1 mouse cellular context compared by ENCODE assay signal in the genomic region with DNA sequence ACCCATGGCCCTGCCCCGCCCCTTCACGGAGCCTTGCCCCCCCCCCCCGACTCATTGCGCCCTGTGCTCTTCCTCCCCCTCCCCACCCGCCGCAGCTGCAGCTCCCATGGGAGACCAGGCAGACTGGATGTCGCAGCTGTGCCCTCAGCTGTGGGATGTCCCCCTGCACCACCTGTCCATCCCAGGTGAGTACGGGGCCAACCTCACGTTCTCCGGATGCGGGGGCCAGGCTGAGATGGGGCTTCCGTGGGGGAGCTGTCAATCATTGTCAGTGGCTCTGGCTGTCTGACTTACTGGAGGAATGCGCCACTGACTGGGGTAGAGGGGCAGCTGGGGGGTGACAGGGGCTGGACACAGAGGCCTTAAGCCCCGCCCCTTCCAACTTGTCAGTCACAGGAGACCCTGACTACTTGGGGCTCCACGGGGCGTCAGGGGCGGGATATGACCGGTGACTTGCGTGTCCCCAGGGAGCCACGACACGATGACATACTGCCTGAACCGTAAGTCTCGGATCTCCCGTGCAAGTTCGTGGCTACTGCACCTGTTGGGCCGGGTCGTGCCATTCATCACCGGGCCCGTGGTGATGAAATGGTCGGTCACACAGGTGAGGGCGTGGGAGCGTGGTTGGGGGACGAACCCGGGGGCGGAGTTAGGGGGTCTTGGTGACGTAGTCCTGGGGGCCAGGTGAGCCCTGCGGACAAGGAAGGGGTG.
A peak's percentile ranks its signal among the peaks of the same experiment; 100 is the strongest.
TF ChIP-seq lines count a peak whose summit lies in the region.

No protein-coding gene starts in this region.

TF ChIP-seq in CH12.LX, 34 proteins besides CTCF, POLR2A, EP300 and RAD21:
- TF ChIP-seq MEF2A (IDR thresholded peaks at IDR 0.05; ENCODE audit: borderline replicate concordance, low read depth, low read length), result no peak
- TF ChIP-seq TCF12 (IDR thresholded peaks at IDR 0.05; ENCODE audit: low read depth, low read length), result 0 out of 2 replicates have a peak, but pooled peaks have one; percentile 19
